Mouse (Mus musculus) thymus, adult 2 months (tissue): ENCODE results near the gene Ms4a14. TPM values are rescaled to one million over a fixed set of nuclear protein-coding genes. Genes with fewer than 3 reads are reported as not detected.
"Not testable (repeated sequence)": the region's sequence is repeated elsewhere in the genome, so short reads cannot be mapped to it uniquely, and the experiment has no call there.

Experiments
- DNase-seq: peaks from one replicate; pipeline ENCODE4 v3.0.0; 2021
- H3K27ac ChIP-seq: fragments of 200-500 bp; 2 replicates; pipeline ENCODE4 v1.5.1; 2012; ENCODE audit warnings: low read length, control low read depth; ENCODE audit not compliant: control insufficient read depth, insufficient read depth
- H3K27me3 ChIP-seq: fragments of 200-500 bp; 2 replicates; pipeline ENCODE4 v1.6.1; 2012; ENCODE audit warnings: mild to moderate bottlenecking, low read length, moderate library complexity, mixed read lengths; ENCODE audit not compliant: control insufficient read depth, insufficient read depth
- H3K36me3 ChIP-seq: fragments of 200-500 bp; 2 replicates; pipeline ENCODE4 v1.6.1; 2012; ENCODE audit warnings: mild to moderate bottlenecking, low read length, moderate library complexity; ENCODE audit not compliant: control insufficient read depth, insufficient read depth
- H3K4me1 ChIP-seq: fragments of 200-500 bp; replicated peaks from 2 replicates; pipeline ENCODE4 v1.6.1; 2012; ENCODE audit warnings: low read length; ENCODE audit not compliant: control insufficient read depth, insufficient read depth
- H3K4me3 ChIP-seq: fragments of 200-500 bp; 2 replicates; pipeline ENCODE4 v1.5.1; 2012; ENCODE audit warnings: mild to moderate bottlenecking, low read length, control low read depth, moderate library complexity; ENCODE audit not compliant: control insufficient read depth, insufficient read depth
- CTCF ChIP-seq: fragments of 200-500 bp; IDR thresholded peaks from 2 replicates; pipeline ENCODE4 v1.5.1; 2012; ENCODE audit warnings: mild to moderate bottlenecking, control low read depth, low read length, moderate library complexity, borderline replicate concordance; ENCODE audit not compliant: control insufficient read depth, poor library complexity, insufficient read depth; ENCODE audit errors: extremely low read depth
- POLR2A ChIP-seq: fragments of 200-500 bp; IDR thresholded peaks from 2 replicates; pipeline ENCODE4 v1.6.1; 2012; ENCODE audit warnings: mild to moderate bottlenecking, low read length, control low read depth, moderate library complexity; ENCODE audit not compliant: control insufficient read depth, poor library complexity, insufficient read depth; ENCODE audit errors: extremely low read depth
- WGBS: fragments of 180-500 bp; shearing (Covaris S2); methylation state at CpG from one replicate; pipeline ENCODE4 v1.1.7; 2018; 5-methylcytosine and 5-hydroxymethylcytosine counted together
- polyA plus RNA-seq: library from polyadenylated mRNA; depleted of rRNA; stranded (reverse); fragments of >200 nt; gene quantifications from 2 replicates; pipeline ENCODE4 v1.2.3, GENCODE M21; 2012; rRNA removed

Ms4a14 gene
- polyA plus RNA-seq, 1 experiment, result 0.74 TPM

- H3K27me3 ChIP-seq, result no peaks in the 10 kb centered on the region
- H3K36me3 ChIP-seq, result no peaks in the 10 kb centered on the region
- H3K4me3 ChIP-seq, result no peak overlapping the region
- no peak for TF ChIP-seq CTCF
- TF ChIP-seq POLR2A, result no peak
- WGBS, result 36% methylated on average over 3 of the region's 3 CpGs
- no peaks in the 10 kb centered on the region for H3K4me1 ChIP-seq
- no peak overlapping the region for H3K27ac ChIP-seq
- DNase-seq, result no peak
Measured at GRCm38 (mm10) chr19:11263549-11263948, 50.7 kb downstream of the Ms4a14 start.

GRCm38 (mm10) chr19:11262932-11263331 is 51.3 kb downstream of the Ms4a14 start:
- not testable (repeated sequence) for H3K4me1 ChIP-seq, H3K27me3 ChIP-seq, DNase-seq, H3K4me3 ChIP-seq, H3K36me3 ChIP-seq, H3K27ac ChIP-seq
- WGBS, result 56% methylated on average over 4 of the region's 4 CpGs

- H3K36me3 ChIP-seq, result no peaks in the 10 kb centered on the region
- 20% methylated on average over 2 of the region's 2 CpGs for WGBS
- no peak for DNase-seq
- H3K27me3 ChIP-seq, result no peaks in the 10 kb centered on the region
- H3K27ac ChIP-seq, result no peak overlapping the region
- no peak for TF ChIP-seq CTCF
- H3K4me1 ChIP-seq, result no peaks in the 10 kb centered on the region
- no peak overlapping the region for H3K4me3 ChIP-seq
Measured at GRCm38 (mm10) chr19:11261522-11261921, 52.7 kb downstream of the Ms4a14 start.

Other genes with a start within 250 kb of the Ms4a14 start
- 0.70 and 1.8 TPM in 2 replicates for gene Ms4a8a, start 233.4 kb downstream of the Ms4a14 start, polyA plus RNA-seq
- 0.24 TPM in 1 of 2 replicates, not detected in the other for gene 1700017D01Rik, start 183.6 kb downstream of the Ms4a14 start, polyA plus RNA-seq
- not detected in 2 replicates for gene 1700025F22Rik, start 149.1 kb downstream of the Ms4a14 start, polyA plus RNA-seq
- gene Ms4a13, start 117.7 kb downstream of the Ms4a14 start, polyA plus RNA-seq, result not detected in 2 replicates
- not detected in 2 replicates for gene Ms4a12, start 82.0 kb downstream of the Ms4a14 start, polyA plus RNA-seq
- 1.6 and 1.8 TPM in 2 replicates for gene Ms4a1, start 48.2 kb downstream of the Ms4a14 start, polyA plus RNA-seq
- not detected in 2 replicates for gene Ms4a5, start 30.6 kb downstream of the Ms4a14 start, polyA plus RNA-seq
- gene Ms4a7, start 21.7 kb upstream of the Ms4a14 start, polyA plus RNA-seq, result 5.8 and 10.6 TPM in 2 replicates
- gene Ms4a4a, start 61.1 kb upstream of the Ms4a14 start, polyA plus RNA-seq, result 0.55 and 0.63 TPM in 2 replicates
- 2.4 TPM in 2 replicates for gene Ms4a4c, start 90.3 kb upstream of the Ms4a14 start, polyA plus RNA-seq
- 43.9 and 57.3 TPM in 2 replicates for gene Ms4a4b, start 129.1 kb upstream of the Ms4a14 start, polyA plus RNA-seq
- 4.5 and 6.2 TPM in 2 replicates for gene Ms4a6c, start 154.9 kb upstream of the Ms4a14 start, polyA plus RNA-seq
- 5.2 and 6.3 TPM in 2 replicates for gene Gm8369, start 171.5 kb upstream of the Ms4a14 start, polyA plus RNA-seq
- gene Ms4a6b, start 202.1 kb upstream of the Ms4a14 start, polyA plus RNA-seq, result 41.7 and 46.9 TPM in 2 replicates
- 2.1 and 4.0 TPM in 2 replicates for gene Ms4a4d, start 222.3 kb upstream of the Ms4a14 start, polyA plus RNA-seq